Mouse (Mus musculus) CH12.LX (cell line): ENCODE measurements around the gene Hoxa9. TPM values are rescaled to one million over a fixed set of nuclear protein-coding genes. Genes with fewer than 3 reads are reported as not detected.
A peak's percentile ranks its signal among the peaks of the same experiment; 100 is the strongest.

ENCODE experiments used
- DNase-seq: peaks from one replicate; pipeline ENCODE4 v3.0.0-alpha.2; 2013; ENCODE audit errors: extremely low read depth
- H3K27ac ChIP-seq: 2 replicates; pipeline ENCODE4 v1.5.1; 2012; ENCODE audit warnings: low read depth, mild to moderate bottlenecking, control low read depth, moderate library complexity; ENCODE audit not compliant: insufficient read depth
- H3K27me3 ChIP-seq: replicated peaks from 2 replicates; pipeline ENCODE3; 2012; ENCODE audit warnings: inconsistent platforms
- H3K36me3 ChIP-seq, 2 experiments: replicated peaks in 1 of 2; 2 replicates each; pipeline versions ENCODE3 to v1.6.1; 2012; ENCODE audit warnings: inconsistent platforms in 1 of 2, low read length in 1 of 2, mild to moderate bottlenecking in 1 of 2, mixed read lengths in 1 of 2, moderate library complexity in 1 of 2; ENCODE audit not compliant: control insufficient read depth in 1 of 2, insufficient read depth in 1 of 2
- H3K4me1 ChIP-seq, 2 experiments: 2 replicates each; pipeline ENCODE4 v1.6.1; 2012; ENCODE audit warnings: inconsistent platforms in 1 of 2, moderate library complexity in 1 of 2; ENCODE audit not compliant: insufficient read depth in 2 of 2, control insufficient read depth in 1 of 2
- H3K4me2 ChIP-seq: 2 replicates; pipeline ENCODE4 v1.6.1; 2012; ENCODE audit warnings: low read depth, mild to moderate bottlenecking, control low read depth; ENCODE audit not compliant: poor library complexity, insufficient read depth, severe bottlenecking
- H3K4me3 ChIP-seq, 3 experiments: fragments of 150-350 bp in 1 of 3; sonication (generic) in 1 of 3; replicated peaks in 1 of 3; 2 replicates each; pipeline versions ENCODE3 to v1.5.1; 2011 to 2012; ENCODE audit warnings: low read depth in 2 of 3, low read length in 2 of 3, mild to moderate bottlenecking in 2 of 3, moderate library complexity in 2 of 3, control low read depth in 1 of 3, improper control_type of control experiment in 1 of 3, inconsistent platforms in 1 of 3, mixed read lengths in 1 of 3; ENCODE audit not compliant: poor library complexity in 1 of 3
- H3K79me2 ChIP-seq: replicated peaks from 2 replicates; pipeline ENCODE4 v1.6.1; 2012; ENCODE audit warnings: mild to moderate bottlenecking, moderate library complexity; ENCODE audit not compliant: control insufficient read depth, poor library complexity, insufficient read depth, severe bottlenecking; ENCODE audit errors: extremely low read depth
- H3K9ac ChIP-seq: 2 replicates; pipeline ENCODE4 v1.6.1; 2012; ENCODE audit warnings: low read depth, mild to moderate bottlenecking, control low read depth, moderate library complexity; ENCODE audit not compliant: insufficient read depth
- H3K9me3 ChIP-seq: replicated peaks from 2 replicates; pipeline ENCODE3; 2012; ENCODE audit warnings: low read length, inconsistent platforms, mixed read lengths
- CTCF ChIP-seq, 2 experiments: IDR thresholded peaks in 1 of 2; conservative IDR thresholded peaks in 1 of 2; 2 replicates each; pipeline ENCODE4 v1.5.1; 2011 to 2012; ENCODE audit warnings: low read depth in 2 of 2, low read length in 2 of 2, improper control_type of control experiment in 1 of 2, inconsistent platforms in 1 of 2, mild to moderate bottlenecking in 1 of 2, moderate library complexity in 1 of 2
- ELF1 ChIP-seq: IDR thresholded peaks from 2 replicates; pipeline ENCODE4 v1.6.1; 2014; ENCODE audit warnings: low read depth, mild to moderate bottlenecking, inconsistent platforms, low read length, improper control_type of control experiment
- EP300 ChIP-seq: IDR thresholded peaks from 2 replicates; pipeline ENCODE4 v1.6.1; 2011; ENCODE audit warnings: low read length, improper control_type of control experiment
- ETS1 ChIP-seq: conservative IDR thresholded peaks from 2 replicates; pipeline ENCODE4 v1.6.1; 2012; ENCODE audit warnings: low read depth, mild to moderate bottlenecking, inconsistent platforms, low read length, improper control_type of control experiment, moderate library complexity
- JUND ChIP-seq: conservative IDR thresholded peaks from 2 replicates; pipeline ENCODE4 v1.6.1; 2011; ENCODE audit warnings: low read depth, low read length, improper control_type of control experiment
- MAFK ChIP-seq: IDR thresholded peaks from 2 replicates; pipeline ENCODE4 v1.6.1; 2011; ENCODE audit warnings: low read length, improper control_type of control experiment; ENCODE audit not compliant: insufficient replicate concordance
- MXI1 ChIP-seq: IDR thresholded peaks from 2 replicates; pipeline ENCODE4 v1.6.1; 2011; ENCODE audit warnings: mild to moderate bottlenecking, low read depth, low read length, improper control_type of control experiment
- MYC ChIP-seq: IDR thresholded peaks from 2 replicates; pipeline ENCODE4 v1.6.1; 2011; ENCODE audit warnings: low read depth, mild to moderate bottlenecking, improper control_type of control experiment, low read length
- RAD21 ChIP-seq: IDR thresholded peaks from 2 replicates; pipeline ENCODE4 v1.6.1; 2011; ENCODE audit warnings: low read depth, mild to moderate bottlenecking, low read length, improper control_type of control experiment, moderate library complexity
- RCOR1 ChIP-seq: conservative IDR thresholded peaks from 2 replicates; pipeline ENCODE4 v1.6.1; 2012; ENCODE audit warnings: low read depth, mild to moderate bottlenecking, inconsistent platforms, low read length, improper control_type of control experiment
- SMC3 ChIP-seq: IDR thresholded peaks from 2 replicates; pipeline ENCODE4 v1.6.1; 2011; ENCODE audit warnings: low read depth, low read length, improper control_type of control experiment
- TBP ChIP-seq: conservative IDR thresholded peaks from 2 replicates; pipeline ENCODE4 v1.6.1; 2011; ENCODE audit warnings: low read depth, low read length, improper control_type of control experiment
- USF2 ChIP-seq: conservative IDR thresholded peaks from 2 replicates; pipeline ENCODE4 v1.6.1; 2011; ENCODE audit warnings: low read depth, low read length, improper control_type of control experiment
- ZC3H11A ChIP-seq: IDR thresholded peaks from 2 replicates; pipeline ENCODE4 v1.6.1; 2012; ENCODE audit warnings: low read depth, mild to moderate bottlenecking, inconsistent platforms, low read length, improper control_type of control experiment
- ZMIZ1 ChIP-seq: IDR thresholded peaks from 2 replicates; pipeline ENCODE4 v1.6.1; 2012; ENCODE audit warnings: low read depth, mild to moderate bottlenecking, inconsistent platforms, low read length, improper control_type of control experiment
- dilution Hi-C: fragments of 300-500 bp; cut with MboI; formaldehyde crosslinking; loops from 2 replicates; pipeline ENCODE4 v1.14.3; 2020; ENCODE audit warnings: low sequenced_read_pairs; ENCODE audit not compliant: extremely low pct_unique_long_range_greater_than_20kb, extremely low pct_ligation_motif_present
- in situ Hi-C: fragments of 300-500 bp; cut with MboI; formaldehyde crosslinking; loops from 3 replicates; pipeline ENCODE4 v1.14.3; 2019; ENCODE audit warnings: low sequenced_read_pairs, low pct_ligation_motif_present, low pct_unique_long_range_greater_than_20kb, mixed read lengths
- polyA plus RNA-seq: library from polyadenylated mRNA; unstranded; fragments of >175 nt; gene quantifications from 2 replicates; pipeline ENCODE4 v1.2.1, GENCODE M21; 2012; ENCODE audit warnings: low read depth; ENCODE audit not compliant: insufficient read length
- total RNA-seq, 2 experiments: library from RNA; depleted of rRNA; stranded (reverse); fragments of 300-350 nt in 1 of 2; fragments of >200 nt in 1 of 2; gene quantifications; 2 replicates each; pipeline ENCODE4 v1.2.3; 2012 to 2014

The Hoxa9 gene
- total and polyA plus RNA-seq, 3 experiments: 0.30 to 0.47 (median 0.30) TPM

- H3K4me2 ChIP-seq: no peak overlapping the region
- dilution Hi-C loops: no loop called here
- no peaks in the 10 kb centered on the region for H3K36me3 ChIP-seq
- no peaks in the 10 kb centered on the region for H3K79me2 ChIP-seq
- DNase-seq: no peak
- no peak overlapping the region for H3K27ac ChIP-seq
- no peak for TF ChIP-seq CTCF (conservative IDR thresholded peaks at IDR 0.05 in 1 of 2, IDR thresholded peaks at IDR 0.05 in 1 of 2; ENCODE audit: low read depth in 2 of 2, low read length in 2 of 2)
- TF ChIP-seq MYC: no peak
- TF ChIP-seq JUND: no peak
- no peak for TF ChIP-seq USF2
- TF ChIP-seq ELF1: no peak
- no peak for TF ChIP-seq TBP
- no peak for TF ChIP-seq EP300
- TF ChIP-seq MAFK: no peak
- no peak for TF ChIP-seq MXI1
- no peak for TF ChIP-seq SMC3
- TF ChIP-seq ZMIZ1: no peak
- TF ChIP-seq RCOR1: no peak
- H3K9ac ChIP-seq: no peak overlapping the region
- H3K4me3 ChIP-seq: no peak overlapping the region
- H3K4me1 ChIP-seq: no peaks in the 10 kb centered on the region
- H3K9me3 ChIP-seq: peaks cover 5% of the 10 kb centered on the region
- in situ Hi-C loops: loop anchor here (25.0 kb wide), 1 partner anchor 653 kb away; no protein-coding TSS in a partner anchor
- H3K27me3 ChIP-seq: peaks cover 23% of the 10 kb centered on the region
Measured at GRCm38 (mm10) chr6:52259081-52259790, 28.3 kb upstream of the Hoxa9 start.

GRCm38 (mm10) chr6:52256956-52257355 is 26.1 kb upstream of the Hoxa9 start:
- Histone ChIP-seq H3K27me3 (peaks cover 7% of the 10 kb centered on the region), H3K4me1 (no peaks in the 10 kb centered on the region), H3K79me2 (no peaks in the 10 kb centered on the region), H3K9me3 (peaks cover 24% of the 10 kb centered on the region), H3K4me2 (peak overlapping the region; percentile 38; the same call in 1 of the 2 replicates), H3K27ac (no peak overlapping the region), H3K9ac (no peak overlapping the region), H3K36me3 (no peaks in the 10 kb centered on the region), H3K4me3 (no peak overlapping the region)
- peak; percentile 71 for DNase-seq
- dilution Hi-C loops (no loop called here), in situ Hi-C loops (loop anchor here (25.0 kb wide), 1 partner anchor 655 kb away; no protein-coding TSS in a partner anchor)
- TF ChIP-seq RAD21 (peak; percentile 99), CTCF (conservative IDR thresholded peaks at IDR 0.05 in 1 of 2, IDR thresholded peaks at IDR 0.05 in 1 of 2; ENCODE audit: low read depth in 2 of 2, low read length in 2 of 2) (peak; percentile 40 to 92), ZC3H11A (peak; percentile 47), ETS1 (no peak), SMC3 (peak; percentile 88)
